Mouse (Mus musculus) bone marrow macrophage, adult 2 months (primary cell): ENCODE data around the gene Enpp1. TPM values are rescaled to one million over a fixed set of nuclear protein-coding genes. Genes with fewer than 3 reads are reported as not detected.

Experiments used
- H3K27ac ChIP-seq: 2 replicates; pipeline ENCODE4 v1.5.1; 2012; ENCODE audit warnings: low read depth, low read length; ENCODE audit not compliant: insufficient read depth
- H3K4me1 ChIP-seq: 2 replicates; pipeline ENCODE4 v1.6.1; 2012; ENCODE audit warnings: low read length; ENCODE audit not compliant: control insufficient read depth, insufficient read depth
- H3K4me3 ChIP-seq: 2 replicates; pipeline ENCODE4 v1.5.1; 2012; ENCODE audit warnings: mild to moderate bottlenecking, low read length, moderate library complexity; ENCODE audit not compliant: insufficient read depth
- CTCF ChIP-seq: IDR thresholded peaks from 2 replicates; pipeline ENCODE4 v1.5.1; 2012; ENCODE audit warnings: low read depth, mild to moderate bottlenecking, low read length, moderate library complexity
- POLR2A ChIP-seq: IDR thresholded peaks from 2 replicates; pipeline ENCODE4 v1.6.1; 2012; ENCODE audit warnings: mild to moderate bottlenecking, low read depth, low read length, borderline replicate concordance
- polyA plus RNA-seq: library from polyadenylated mRNA; stranded (reverse); fragments of >200 nt; gene quantifications from 2 replicates; pipeline ENCODE4 v1.2.4, GENCODE M21; 2012; ENCODE audit not compliant: missing spikeins, insufficient read depth, insufficient read length

The Enpp1 gene
- 4.7 and 5.1 TPM in 2 replicates for polyA plus RNA-seq

DNA sequence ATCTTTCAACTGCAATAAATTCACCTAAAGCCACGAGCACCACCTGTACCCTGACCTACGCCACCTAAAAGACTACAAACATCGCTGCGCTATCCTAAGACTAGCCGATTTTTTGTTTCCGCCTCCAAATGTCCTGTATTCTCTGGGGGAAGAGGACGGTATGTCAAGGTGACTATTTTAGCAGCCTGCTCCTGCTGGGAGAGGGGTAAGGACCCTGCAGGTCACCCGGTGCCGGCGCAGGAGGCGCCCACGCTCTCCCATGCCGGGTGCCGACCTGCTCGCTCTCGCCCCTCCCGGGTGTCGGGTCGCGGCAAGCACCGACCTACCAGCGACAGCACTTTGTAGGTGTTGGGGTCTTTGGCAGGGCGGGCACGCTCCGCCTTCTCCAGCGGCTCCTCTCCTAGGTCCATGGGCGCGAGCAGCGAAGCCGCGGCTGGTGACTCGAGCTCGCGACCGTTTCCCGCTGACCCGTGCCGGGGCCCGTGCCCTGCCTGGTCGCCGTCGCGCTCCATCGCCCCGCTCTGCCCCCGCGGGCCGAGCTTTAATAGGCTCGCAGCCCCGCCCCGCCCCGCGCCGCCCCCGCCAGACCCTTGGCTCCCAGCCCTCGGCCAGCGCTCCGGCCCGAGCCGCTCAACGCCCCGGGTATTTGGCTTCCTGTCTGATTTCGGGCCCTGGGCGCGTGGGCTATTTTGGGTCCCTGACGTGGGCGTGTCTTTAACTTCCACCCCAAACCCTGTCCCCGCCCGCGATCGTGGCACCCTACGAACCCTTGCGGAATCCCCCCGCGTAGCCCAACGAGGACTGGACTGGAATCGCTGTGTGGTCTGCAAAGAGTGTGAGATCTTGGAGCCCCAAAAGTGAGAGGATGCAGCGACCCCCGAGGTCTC, at the start of gene Enpp1:
TSS of gene Enpp1 (minus strand) at position 680 of the 887 bp plus-strand sequence.
- Histone ChIP-seq H3K4me3 (peak within 1 kb of the TSS; percentile 85), H3K27ac (0 out of 2 replicates have a peak within 1 kb of the TSS, but pooled peaks have one; percentile 12), H3K4me1 (peaks cover 3% of the 10 kb centered on the region)
- no peak for TF ChIP-seq POLR2A
- TF ChIP-seq CTCF, result no peak

DNA sequence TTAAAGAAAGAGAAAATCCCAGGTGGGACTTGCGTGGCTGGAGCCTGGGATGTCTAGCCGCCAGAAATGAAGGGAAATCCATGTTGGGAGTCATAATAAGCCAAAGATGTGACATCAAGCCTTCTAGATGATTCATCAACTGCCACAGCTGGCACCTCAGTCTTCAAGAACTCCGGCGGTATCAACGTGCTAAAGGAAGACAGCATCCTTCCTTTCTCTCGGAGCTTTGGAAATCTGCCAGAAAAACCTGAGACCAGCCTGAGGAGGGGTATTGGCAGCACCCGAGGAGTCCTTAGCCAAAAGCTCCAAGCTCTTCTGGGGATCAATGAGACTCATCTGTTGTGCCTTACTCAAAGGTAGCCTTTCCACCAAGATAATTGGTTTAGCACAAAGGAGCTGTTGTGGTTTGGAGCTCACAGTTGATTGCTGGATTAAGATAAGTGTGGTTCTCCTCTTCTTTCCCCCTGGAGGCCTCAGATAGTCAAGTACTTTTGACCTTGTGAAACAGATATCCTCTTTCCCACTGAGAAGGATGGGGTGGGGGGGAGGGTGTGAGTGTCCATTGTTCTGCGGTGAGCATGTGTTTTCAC, 46.5 kb upstream of the Enpp1 start:
- no peak overlapping the region for H3K4me3 ChIP-seq
- no peaks in the 10 kb centered on the region for H3K4me1 ChIP-seq
- no peak overlapping the region for H3K27ac ChIP-seq
- TF ChIP-seq CTCF, result no peak
- no peak for TF ChIP-seq POLR2A

GRCm38 (mm10) chr10:24754874-24755540, 43.0 kb upstream of the Enpp1 start:
- Histone ChIP-seq H3K4me3 (no peak overlapping the region), H3K27ac (no peak overlapping the region), H3K4me1 (no peaks in the 10 kb centered on the region)
- TF ChIP-seq CTCF (no peak), POLR2A (no peak)

DNA sequence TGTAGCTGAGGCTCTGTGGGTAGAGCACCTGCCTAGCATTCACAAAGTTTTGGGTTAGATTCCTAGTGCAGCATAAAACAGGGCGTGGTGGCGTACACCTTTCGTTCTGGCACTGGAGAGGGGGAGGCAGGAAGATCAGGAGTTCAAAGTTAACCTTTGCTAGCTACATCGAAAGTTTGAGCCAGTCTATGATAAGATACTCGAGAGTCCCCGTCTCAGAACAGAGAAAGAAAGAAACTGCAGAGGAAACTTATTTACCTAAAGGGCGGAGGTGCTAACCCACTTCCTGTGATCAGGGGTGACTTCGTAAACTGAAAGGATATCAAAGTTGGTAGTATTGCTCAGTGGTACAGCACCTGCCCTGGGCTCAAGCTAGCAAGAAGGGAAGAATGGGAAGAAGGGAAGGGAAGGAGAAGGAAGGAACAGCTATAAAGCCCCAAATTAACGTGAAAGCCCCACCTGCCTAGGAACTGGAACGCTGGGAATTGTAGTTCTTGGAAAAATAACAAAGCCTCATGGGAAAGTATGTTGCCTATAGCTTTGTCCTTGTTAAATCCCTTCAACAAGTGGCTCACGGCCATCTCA, 42.4 kb upstream of the Enpp1 start:
- no peak overlapping the region for H3K27ac ChIP-seq
- H3K4me1 ChIP-seq, result no peaks in the 10 kb centered on the region
- H3K4me3 ChIP-seq, result peak overlapping the region; percentile 44
- TF ChIP-seq CTCF, result no peak
- no peak for TF ChIP-seq POLR2A

- Histone ChIP-seq H3K27ac (no peak overlapping the region), H3K4me1 (no peaks in the 10 kb centered on the region), H3K4me3 (peak overlapping the region; percentile 44)
- no peak for TF ChIP-seq POLR2A
- no peak for TF ChIP-seq CTCF
Observed at GRCm38 (mm10) chr10:24753536-24754250, 41.7 kb upstream of the Enpp1 start.

DNA sequence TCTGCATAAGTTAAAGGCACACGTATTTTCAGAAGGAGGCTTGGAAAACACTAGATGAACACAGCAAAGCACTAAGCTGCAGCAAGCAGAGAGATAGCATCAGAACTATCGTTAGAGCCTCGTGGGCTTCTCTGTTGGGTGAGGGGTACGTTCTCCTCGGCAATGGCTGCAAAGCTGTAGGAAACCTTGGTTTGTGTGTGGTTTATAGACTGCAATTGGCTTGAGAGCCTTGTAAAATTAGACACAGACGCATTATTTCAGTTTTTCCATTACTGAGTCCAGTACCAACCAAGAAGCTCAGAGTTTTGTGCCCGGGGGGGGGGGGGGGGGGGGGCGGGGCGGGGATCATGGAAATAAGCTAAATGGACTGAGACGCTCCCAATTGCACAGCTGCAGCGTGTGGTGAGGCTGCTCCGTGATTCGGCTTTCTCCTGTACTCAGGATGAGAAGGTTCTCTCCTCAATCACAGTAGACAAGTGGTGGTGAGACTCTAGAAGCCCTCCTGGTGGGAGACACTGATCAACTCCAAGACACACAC, 31.1 kb upstream of the Enpp1 start:
- H3K4me3 ChIP-seq, result no peak overlapping the region

DNA sequence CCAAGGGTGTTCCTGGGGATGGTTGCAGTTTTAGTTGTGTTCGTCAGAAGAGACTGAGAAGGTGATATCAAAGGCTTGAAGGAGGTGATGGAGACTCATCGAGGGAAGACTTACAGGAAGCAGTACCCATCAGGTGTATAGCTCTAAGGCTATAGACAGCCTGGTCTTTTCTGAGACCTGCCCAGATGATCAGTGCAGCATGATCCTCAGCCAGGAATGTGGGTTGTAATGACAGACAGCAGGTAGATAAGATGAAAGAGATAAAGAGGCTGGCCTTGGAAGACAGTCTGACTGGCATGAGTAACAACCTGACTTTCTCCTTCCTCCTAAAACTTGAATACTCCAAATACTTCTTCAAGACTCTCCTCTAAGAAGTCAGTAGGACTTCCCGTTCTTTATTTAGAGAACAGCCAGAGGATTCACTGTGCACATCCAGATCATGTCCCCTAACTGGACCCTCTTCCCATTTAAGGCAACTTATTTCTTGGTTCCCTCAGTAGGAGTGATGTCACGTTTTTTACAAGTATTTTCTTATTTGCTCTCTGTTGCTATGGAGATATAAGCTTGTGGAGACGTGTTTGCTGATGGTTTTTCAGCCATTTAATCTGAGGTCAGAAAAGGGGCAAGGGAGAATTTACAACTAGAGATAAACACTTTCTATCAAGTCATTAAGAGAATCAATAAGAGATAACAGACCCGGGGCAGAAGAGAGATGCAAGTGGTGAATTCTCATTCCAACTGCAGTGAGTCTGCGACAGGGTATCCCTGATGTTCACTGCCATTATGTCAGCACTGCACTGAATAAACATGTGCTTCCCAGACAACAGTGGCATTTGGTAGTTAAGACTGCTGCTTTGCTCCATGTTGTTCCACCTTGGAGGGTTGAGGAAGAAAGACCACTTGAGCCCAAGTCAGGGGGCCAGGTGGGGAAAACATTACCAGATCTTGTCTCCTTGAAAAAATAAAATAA, 29.6 kb upstream of the Enpp1 start:
- H3K4me3 ChIP-seq, result no peak overlapping the region
- no peak overlapping the region for H3K27ac ChIP-seq
- H3K4me1 ChIP-seq, result no peaks in the 10 kb centered on the region
- TF ChIP-seq CTCF (no peak), POLR2A (no peak)

More for the DNA sequence above, 31.1 kb upstream of the Enpp1 start:
- no peaks in the 10 kb centered on the region for H3K4me1 ChIP-seq
- TF ChIP-seq CTCF (no peak), POLR2A (no peak)
- H3K27ac ChIP-seq, result no peak overlapping the region

GRCm38 (mm10) chr10:24739171-24739570, 27.2 kb upstream of the Enpp1 start:
- Histone ChIP-seq H3K27ac (no peak overlapping the region), H3K4me1 (no peaks in the 10 kb centered on the region), H3K4me3 (no peak overlapping the region)
- no peak for TF ChIP-seq POLR2A

GRCm38 (mm10) chr10:24738456-24738855, 26.5 kb upstream of the Enpp1 start:
- no peaks in the 10 kb centered on the region for H3K4me1 ChIP-seq
- no peak overlapping the region for H3K4me3 ChIP-seq
- H3K27ac ChIP-seq, result no peak overlapping the region
- no peak for TF ChIP-seq POLR2A
